Mouse (Mus musculus) left cerebral cortex, postnatal 4 days (tissue): ENCODE data around the gene Sema7a. TPM values are rescaled to one million over a fixed set of nuclear protein-coding genes. Genes with fewer than 3 reads are reported as not detected.

ENCODE experiments used
- DNase-seq: peaks from one replicate; pipeline ENCODE4 v3.0.0-alpha.2; 2022
- intact Hi-C: fragments of 180-260 bp; cut with DNase I; formaldehyde crosslinking; loops from one replicate; pipeline ENCODE4 v1.15.1; 2025
- total RNA-seq, 2 experiments: library from RNA; stranded (reverse); gene quantifications; 2 replicates each; pipeline ENCODE4 v1.2.3; 2021

The Sema7a gene
- total RNA-seq, 2 experiments from 2014 or later = 128 to 151 TPM

DNA sequence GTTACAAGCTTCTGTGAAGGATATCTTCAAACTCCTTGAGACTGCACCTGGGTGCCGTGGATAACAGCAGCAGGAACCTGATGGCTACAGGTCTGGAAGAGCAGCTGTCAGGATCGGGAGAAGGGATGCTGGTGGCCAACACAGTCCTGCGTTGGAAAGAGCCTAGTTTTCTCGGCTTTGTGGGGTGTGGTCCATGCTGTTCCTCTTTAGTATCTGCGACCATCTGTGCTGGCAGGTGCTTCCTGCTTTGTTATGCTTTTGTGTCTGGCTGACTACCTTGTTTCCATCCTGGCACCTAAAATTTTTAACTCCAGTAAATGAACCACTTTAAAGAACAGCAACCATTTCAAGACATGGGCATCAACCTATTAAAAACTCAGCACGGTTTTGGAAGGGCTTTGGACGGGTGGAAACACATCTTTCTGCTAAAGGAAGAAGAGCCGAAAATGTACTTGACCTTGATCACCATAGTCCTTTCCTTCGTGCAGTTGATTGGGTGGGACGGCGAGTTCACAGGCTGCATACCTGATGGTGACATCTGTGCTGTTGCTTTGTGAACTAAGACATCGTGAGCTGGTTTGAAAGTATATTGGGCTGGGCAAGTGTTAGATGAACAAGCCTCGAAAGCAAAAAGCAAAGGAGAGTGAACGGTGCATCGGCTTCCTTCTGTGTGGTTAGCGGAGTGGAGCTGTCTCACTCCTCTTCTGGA, 66.0 kb downstream of the Sema7a start, which contains the start of gene Cyp11a1:
Cyp11a1 (plus strand) TSS at position 659 of the 709 bp plus-strand sequence.
- DNase-seq = no peak
- intact Hi-C loops = no loop called here

DNA sequence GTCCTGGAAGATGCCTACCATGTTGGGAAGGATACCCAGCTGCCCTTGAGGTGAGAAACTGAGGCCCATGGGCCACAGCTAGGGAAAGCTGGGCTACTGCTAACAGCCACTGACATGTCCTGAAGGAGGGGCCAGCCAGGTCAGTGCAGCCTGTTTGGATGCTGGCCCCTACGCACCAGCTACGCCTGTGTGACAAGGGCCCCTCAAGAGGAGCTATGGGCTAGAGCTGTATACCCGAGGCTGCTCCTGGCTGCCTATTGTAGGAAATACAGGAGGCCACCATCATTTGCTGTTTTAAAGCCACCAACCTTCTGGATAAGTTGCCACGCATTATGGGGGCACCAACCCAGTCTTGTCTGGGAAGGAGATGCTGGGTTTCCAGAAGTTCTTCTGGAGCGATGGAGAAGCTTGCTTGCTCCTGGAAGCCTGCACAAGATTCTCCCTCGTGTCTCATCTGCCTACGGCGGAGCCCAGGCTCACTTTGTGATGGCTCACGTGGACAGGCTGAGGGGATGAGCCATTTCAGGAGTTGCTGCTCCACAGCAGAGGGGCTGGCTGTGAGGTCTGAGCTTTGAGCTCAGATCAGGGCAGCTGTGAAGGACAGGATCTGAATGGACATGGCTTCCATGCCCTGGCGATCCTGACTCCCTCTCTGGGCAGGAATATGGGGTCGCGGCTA, 68.6 kb downstream of the Sema7a start:
- DNase-seq = no peak
- intact Hi-C loops = no loop called here

DNA sequence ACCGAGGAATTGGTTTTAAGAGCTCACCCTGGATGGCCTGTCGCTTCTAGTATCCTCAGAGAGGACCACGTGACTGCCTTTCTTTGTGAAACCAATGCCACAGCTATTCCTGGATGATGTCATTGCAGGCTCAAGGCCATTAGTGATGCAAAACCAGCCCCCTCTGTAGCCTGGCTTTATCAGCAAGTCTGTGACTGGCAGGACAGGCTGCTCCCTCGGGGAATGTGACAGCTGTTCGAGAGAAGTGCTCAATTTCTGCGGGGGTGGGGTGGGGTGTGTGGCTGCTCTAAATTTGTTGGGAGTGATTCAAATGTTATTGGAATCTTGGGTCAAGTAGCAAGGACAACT, 69.1 kb downstream of the Sema7a start:
- intact Hi-C loops = no loop called here
- peak; percentile 92 for DNase-seq

- intact Hi-C loops = no loop called here
- DNase-seq = no peak
Measured at GRCm38 (mm10) chr9:58009588-58009987, 69.7 kb downstream of the Sema7a start.

GRCm38 (mm10) chr9:58011027-58011426, 71.1 kb downstream of the Sema7a start:
- DNase-seq = no peak
- intact Hi-C loops = no loop called here

GRCm38 (mm10) chr9:58011552-58011951, 71.6 kb downstream of the Sema7a start:
- DNase-seq = no peak
- intact Hi-C loops = no loop called here

Other genes starting within 250 kb of the Sema7a start
- gene Edc3, start 231.6 kb upstream of the Sema7a start, total RNA-seq = 10 to 100 TPM; 19.1 to 20.2 TPM
- gene Clk3, start 174.3 kb upstream of the Sema7a start, total RNA-seq = 10 to 100 TPM; 74.5 to 75.2 TPM
- gene Arid3b, start 103.3 kb upstream of the Sema7a start, total RNA-seq = 1 to 10 TPM; 9.1 to 9.7 TPM
- 10 to 100 TPM; 94.0 to 97.2 TPM for gene Ubl7, start 29.1 kb upstream of the Sema7a start, total RNA-seq
- 1 to 10 TPM; 1.7 to 2.0 TPM for gene Cyp11a1, start 66.3 kb downstream of the Sema7a start, total RNA-seq
- gene Stra6, start 123.7 kb downstream of the Sema7a start, total RNA-seq = 10 to 100 TPM; 10.1 to 12.5 TPM
- gene Ccdc33, start 178.7 kb downstream of the Sema7a start, total RNA-seq = under 1 TPM; 0.62 to 0.66 TPM